Mouse (Mus musculus) forebrain, embryonic 13.5 days (tissue): ENCODE measurements around the gene Apoh. TPM values are rescaled to one million over a fixed set of nuclear protein-coding genes. Genes with fewer than 3 reads are reported as not detected.

ENCODE experiments used
- ATAC-seq: fragments of 200-750 bp; cut with Nextera tagmentation; 2 replicates; pipeline ENCODE4 v1.8.0; 2017
- H3K27ac ChIP-seq: fragments of 300-500 bp; sonication (generic); 2 replicates; pipeline ENCODE4 v1.5.1; 2015; ENCODE audit warnings: inconsistent platforms, mild to moderate bottlenecking, moderate library complexity
- H3K27me3 ChIP-seq: fragments of 300-500 bp; sonication (generic); 2 replicates; pipeline ENCODE4 v1.6.1; 2015; ENCODE audit warnings: mild to moderate bottlenecking, inconsistent platforms
- H3K36me3 ChIP-seq: fragments of 300-500 bp; sonication (generic); 2 replicates; pipeline ENCODE4 v1.6.1; 2015; ENCODE audit warnings: mild to moderate bottlenecking, inconsistent platforms; ENCODE audit not compliant: poor library complexity, severe bottlenecking
- H3K4me1 ChIP-seq: fragments of 300-500 bp; sonication (generic); 2 replicates; pipeline ENCODE4 v1.6.1; 2015; ENCODE audit warnings: inconsistent platforms
- H3K4me2 ChIP-seq: fragments of 300-500 bp; sonication (generic); 2 replicates; pipeline ENCODE4 v1.6.1; 2015; ENCODE audit warnings: inconsistent platforms, mild to moderate bottlenecking, moderate library complexity
- H3K4me3 ChIP-seq: fragments of 300-500 bp; sonication (generic); 2 replicates; pipeline ENCODE4 v1.5.1; 2015; ENCODE audit warnings: mild to moderate bottlenecking, inconsistent platforms
- H3K9ac ChIP-seq: fragments of 300-500 bp; sonication (generic); 2 replicates; pipeline ENCODE4 v1.6.1; 2015; ENCODE audit warnings: mild to moderate bottlenecking, inconsistent platforms
- H3K9me3 ChIP-seq: fragments of 300-500 bp; sonication (generic); replicated peaks from 2 replicates; pipeline ENCODE4 v1.6.1; 2016; ENCODE audit warnings: inconsistent platforms
- WGBS: fragments of 180-500 bp; shearing (Covaris S2); methylation state at CpG from one replicate; pipeline ENCODE4 v1.1.7; 2015; 5-methylcytosine and 5-hydroxymethylcytosine counted together
- polyA plus RNA-seq: library from polyadenylated mRNA; unstranded; fragments of >200 nt; fragmentation: Nextera tagmentation; extraction: Ambion mirVana; gene quantifications from 2 replicates; pipeline ENCODE4 v1.2.1, GENCODE M21; 2015

Apoh gene
- polyA plus RNA-seq, 1 experiment from 2014 or later: 0.37 TPM

DNA sequence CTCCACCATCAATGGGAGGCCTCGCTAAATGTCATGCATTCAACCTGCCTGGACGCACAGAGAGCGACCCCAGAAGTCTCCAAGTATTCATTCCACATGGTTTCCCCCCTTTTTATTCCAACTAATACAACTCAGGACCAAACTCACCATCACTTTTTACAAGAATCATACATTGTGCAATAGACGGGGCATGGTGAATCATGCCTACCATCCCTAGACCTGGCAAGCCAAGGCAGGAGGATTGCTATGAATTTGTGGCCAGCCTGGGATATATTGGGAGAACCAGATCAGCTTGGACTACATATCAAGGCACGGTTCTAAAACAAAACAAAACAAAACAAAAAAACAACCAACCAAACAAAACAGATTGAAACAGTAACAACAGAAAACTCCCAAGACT, 19.8 kb downstream of the Apoh start:
- H3K36me3 ChIP-seq: no peaks in the 10 kb centered on the region
- ATAC-seq: no peak

GRCm38 (mm10) chr11:108363991-108364390, 20.8 kb downstream of the Apoh start:
- no peak for ATAC-seq
- 84% methylated on average over 4 of the region's 4 CpGs for WGBS

More for the DNA sequence above, 19.8 kb downstream of the Apoh start:
- H3K27me3 ChIP-seq: no peaks in the 10 kb centered on the region
- 86% methylated on average over 5 of the region's 5 CpGs for WGBS
- no peak overlapping the region for H3K4me2 ChIP-seq
- H3K9ac ChIP-seq: no peak overlapping the region
- no peaks in the 10 kb centered on the region for H3K9me3 ChIP-seq
- H3K4me1 ChIP-seq: no peaks in the 10 kb centered on the region
- H3K4me3 ChIP-seq: no peak overlapping the region
- no peak overlapping the region for H3K27ac ChIP-seq

GRCm38 (mm10) chr11:108364945-108365589, 21.9 kb downstream of the Apoh start:
- 67% methylated on average over 6 of the region's 7 CpGs for WGBS
- Histone ChIP-seq H3K27ac (no peak overlapping the region), H3K9ac (no peak overlapping the region), H3K4me3 (no peak overlapping the region), H3K27me3 (no peaks in the 10 kb centered on the region), H3K36me3 (no peaks in the 10 kb centered on the region), H3K4me2 (no peak overlapping the region), H3K4me1 (no peaks in the 10 kb centered on the region), H3K9me3 (no peaks in the 10 kb centered on the region)
- no peak for ATAC-seq

More at GRCm38 (mm10) chr11:108363991-108364390, 20.8 kb downstream of the Apoh start:
- H3K4me3 ChIP-seq: no peak overlapping the region
- no peaks in the 10 kb centered on the region for H3K36me3 ChIP-seq
- H3K9ac ChIP-seq: no peak overlapping the region
- no peaks in the 10 kb centered on the region for H3K4me1 ChIP-seq
- no peaks in the 10 kb centered on the region for H3K9me3 ChIP-seq
- no peaks in the 10 kb centered on the region for H3K27me3 ChIP-seq
- no peak overlapping the region for H3K27ac ChIP-seq
- H3K4me2 ChIP-seq: no peak overlapping the region

GRCm38 (mm10) chr11:108365600-108365999, 22.4 kb downstream of the Apoh start:
- H3K4me1 ChIP-seq: no peaks in the 10 kb centered on the region
- 82% methylated on average over 7 of the region's 7 CpGs for WGBS
- no peak overlapping the region for H3K4me3 ChIP-seq
- H3K36me3 ChIP-seq: no peaks in the 10 kb centered on the region
- no peak overlapping the region for H3K4me2 ChIP-seq
- no peak overlapping the region for H3K27ac ChIP-seq
- no peak overlapping the region for H3K9ac ChIP-seq
- ATAC-seq: no peak
- no peaks in the 10 kb centered on the region for H3K9me3 ChIP-seq
- H3K27me3 ChIP-seq: no peaks in the 10 kb centered on the region

DNA sequence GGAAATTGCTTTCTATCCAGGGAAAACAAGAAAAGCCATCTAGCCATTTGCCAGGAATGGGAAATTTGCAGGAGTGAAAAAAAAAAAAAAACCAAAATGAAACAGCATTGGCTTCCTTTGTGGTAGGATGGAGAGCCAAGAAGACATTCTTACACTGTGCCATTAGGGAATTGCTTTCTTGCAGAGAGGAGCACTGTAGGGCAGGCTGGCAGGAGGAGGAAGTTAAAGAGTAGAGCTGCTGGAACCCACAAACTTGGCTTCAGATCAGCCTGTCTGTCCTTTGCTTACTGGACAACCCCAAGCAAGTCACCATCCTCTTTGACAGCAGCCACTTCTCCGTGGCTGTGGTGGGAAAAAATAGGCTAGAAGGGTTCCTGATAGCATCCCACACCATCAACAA, 23.9 kb downstream of the Apoh start:
- no peak overlapping the region for H3K4me3 ChIP-seq
- no peaks in the 10 kb centered on the region for H3K36me3 ChIP-seq
- H3K27ac ChIP-seq: no peak overlapping the region
- no peaks in the 10 kb centered on the region for H3K27me3 ChIP-seq
- 0 out of 2 replicates have a peak, but pooled peaks cover 1% of the 10 kb centered on the region for H3K4me1 ChIP-seq
- no peaks in the 10 kb centered on the region for H3K9me3 ChIP-seq
- no peak overlapping the region for H3K4me2 ChIP-seq
- ATAC-seq: no peak
- no peak overlapping the region for H3K9ac ChIP-seq
- 77% methylated on average over 1 of the region's 1 CpGs for WGBS

GRCm38 (mm10) chr11:108376815-108377214, 33.7 kb downstream of the Apoh start:
- no peak overlapping the region for H3K27ac ChIP-seq
- no peak overlapping the region for H3K9ac ChIP-seq
- WGBS: 94% methylated on average over 7 of the region's 7 CpGs
- H3K36me3 ChIP-seq: no peaks in the 10 kb centered on the region
- H3K4me1 ChIP-seq: peaks cover 10% of the 10 kb centered on the region
- no peaks in the 10 kb centered on the region for H3K27me3 ChIP-seq
- ATAC-seq: no peak
- no peaks in the 10 kb centered on the region for H3K9me3 ChIP-seq
- no peak overlapping the region for H3K4me2 ChIP-seq
- H3K4me3 ChIP-seq: no peak overlapping the region

DNA sequence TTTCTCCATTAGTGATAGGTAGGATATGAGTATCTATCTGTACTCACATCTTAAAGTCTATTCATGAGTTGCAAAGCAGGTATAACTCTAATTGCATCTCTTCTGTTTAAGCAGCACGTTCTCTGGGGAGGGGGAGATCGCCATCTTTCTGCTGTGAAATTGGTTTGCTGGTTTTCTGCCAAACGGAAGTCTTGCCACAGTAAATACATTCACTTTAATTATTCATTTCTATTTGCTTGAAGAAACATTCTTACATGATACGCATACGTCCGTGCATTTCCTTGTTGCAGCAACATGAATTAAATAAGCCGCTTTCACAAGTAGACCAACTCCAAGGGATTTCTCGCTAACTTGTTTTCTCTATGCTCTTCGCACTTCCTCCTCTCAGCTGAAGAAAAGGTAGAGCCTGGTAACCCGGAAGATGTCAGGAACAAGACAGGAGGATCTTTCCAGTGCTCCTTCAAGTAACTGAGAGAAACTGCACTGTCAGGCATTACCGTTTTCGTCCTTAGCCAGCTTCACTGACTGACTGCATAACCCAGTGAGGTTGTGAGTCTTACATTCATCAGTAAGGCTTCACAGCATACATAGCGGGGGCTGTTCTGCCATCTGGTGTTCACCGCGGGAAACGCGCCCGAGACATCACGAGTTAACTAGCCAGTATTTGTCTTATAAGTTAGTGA, 34.7 kb downstream of the Apoh start:
- 33% methylated on average over 19 of the region's 19 CpGs for WGBS
- H3K4me2 ChIP-seq: peak overlapping the region; percentile 21; the same call in 1 of the 2 replicates
- no peaks in the 10 kb centered on the region for H3K27me3 ChIP-seq
- ATAC-seq: peak; percentile 92
- no peak overlapping the region for H3K27ac ChIP-seq
- peaks cover 7% of the 10 kb centered on the region for H3K4me1 ChIP-seq
- H3K36me3 ChIP-seq: no peaks in the 10 kb centered on the region
- no peaks in the 10 kb centered on the region for H3K9me3 ChIP-seq
- no peak overlapping the region for H3K4me3 ChIP-seq
- no peak overlapping the region for H3K9ac ChIP-seq

DNA sequence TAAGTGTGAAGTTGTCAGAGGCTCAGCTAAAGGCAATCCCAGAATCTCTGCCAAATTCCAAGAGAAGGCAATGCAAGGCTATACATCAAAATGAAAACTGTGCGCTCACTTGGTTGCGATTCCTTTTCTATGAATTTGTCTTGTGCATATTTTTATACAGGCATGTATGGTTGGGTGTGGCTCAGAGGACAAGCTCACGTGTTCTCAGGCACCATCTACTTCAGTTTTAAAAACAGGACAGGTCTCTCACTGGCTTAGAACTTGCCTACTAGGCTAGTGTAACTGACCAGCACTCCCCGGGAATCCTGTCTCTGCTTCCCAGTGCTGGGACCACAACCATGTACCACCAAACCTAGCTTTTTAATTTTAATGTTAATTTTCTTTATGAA, 35.2 kb downstream of the Apoh start:
- peaks cover 7% of the 10 kb centered on the region for H3K4me1 ChIP-seq
- no peak overlapping the region for H3K27ac ChIP-seq
- WGBS: 78% methylated on average over 4 of the region's 4 CpGs
- no peaks in the 10 kb centered on the region for H3K36me3 ChIP-seq
- no peak overlapping the region for H3K9ac ChIP-seq
- 0 out of 2 replicates have a peak, but pooled peaks have one; percentile 13 for ATAC-seq
- no peak overlapping the region for H3K4me3 ChIP-seq
- H3K27me3 ChIP-seq: no peaks in the 10 kb centered on the region
- no peak overlapping the region for H3K4me2 ChIP-seq
- no peaks in the 10 kb centered on the region for H3K9me3 ChIP-seq

GRCm38 (mm10) chr11:108382664-108383063, 39.5 kb downstream of the Apoh start:
- H3K4me2 ChIP-seq: no peak overlapping the region
- H3K9ac ChIP-seq: no peak overlapping the region
- H3K27me3 ChIP-seq: no peaks in the 10 kb centered on the region
- H3K27ac ChIP-seq: no peak overlapping the region
- no peaks in the 10 kb centered on the region for H3K36me3 ChIP-seq
- H3K9me3 ChIP-seq: no peaks in the 10 kb centered on the region
- WGBS: 84% methylated on average over 3 of the region's 3 CpGs
- H3K4me1 ChIP-seq: peaks cover 4% of the 10 kb centered on the region
- no peak overlapping the region for H3K4me3 ChIP-seq
- ATAC-seq: no peak

GRCm38 (mm10) chr11:108384920-108385665, 41.9 kb downstream of the Apoh start:
- no peak for ATAC-seq
- no peaks in the 10 kb centered on the region for H3K27me3 ChIP-seq
- WGBS: 58% methylated on average over 4 of the region's 4 CpGs
- H3K4me2 ChIP-seq: no peak overlapping the region
- H3K9ac ChIP-seq: no peak overlapping the region
- H3K9me3 ChIP-seq: no peaks in the 10 kb centered on the region
- H3K36me3 ChIP-seq: no peaks in the 10 kb centered on the region
- no peak overlapping the region; the same call in 1 of the 2 replicates for H3K27ac ChIP-seq
- H3K4me1 ChIP-seq: no peaks in the 10 kb centered on the region
- no peak overlapping the region for H3K4me3 ChIP-seq

GRCm38 (mm10) chr11:108385666-108386024, 42.5 kb downstream of the Apoh start:
- no peaks in the 10 kb centered on the region for H3K4me1 ChIP-seq
- H3K4me2 ChIP-seq: no peak overlapping the region
- H3K36me3 ChIP-seq: no peaks in the 10 kb centered on the region
- no peak for ATAC-seq
- no peak overlapping the region for H3K4me3 ChIP-seq
- 92% methylated on average over 1 of the region's 1 CpGs for WGBS
- no peaks in the 10 kb centered on the region for H3K9me3 ChIP-seq
- H3K27ac ChIP-seq: no peak overlapping the region
- no peaks in the 10 kb centered on the region for H3K27me3 ChIP-seq
- no peak overlapping the region for H3K9ac ChIP-seq

GRCm38 (mm10) chr11:108395061-108395460, 51.9 kb downstream of the Apoh start:
- ATAC-seq: no peak
- Histone ChIP-seq H3K27ac (no peak overlapping the region), H3K4me2 (no peak overlapping the region), H3K4me1 (no peaks in the 10 kb centered on the region), H3K36me3 (no peaks in the 10 kb centered on the region), H3K27me3 (no peaks in the 10 kb centered on the region), H3K4me3 (no peak overlapping the region), H3K9me3 (no peaks in the 10 kb centered on the region), H3K9ac (no peak overlapping the region)
- 96% methylated on average over 9 of the region's 9 CpGs for WGBS
